Mouse (Mus musculus) kidney, adult 2 months (tissue): Measurements from ENCODE around the gene Crot.

Experiments used
- CTCF ChIP-seq: fragments of 200-500 bp; conservative IDR thresholded peaks from 2 replicates; pipeline ENCODE4 v1.5.1; 2011; ENCODE audit warnings: low read depth, mild to moderate bottlenecking, control low read depth, low read length, moderate library complexity, mixed read lengths; ENCODE audit not compliant: insufficient read depth, insufficient read length
- POLR2A ChIP-seq: fragments of 200-500 bp; IDR thresholded peaks from one replicate; pipeline ENCODE4 v1.6.1; 2011; ENCODE audit warnings: low read depth, low read length, control low read depth

- TF ChIP-seq POLR2A (no peak), CTCF (no peak)
These were observed 40.2 kb upstream of the Crot start for GRCm38 (mm10) chr5:9037292-9037691.
